Mouse (Mus musculus) testis, adult 2 months (tissue): Measurements from ENCODE around the gene Helq. TPM values are rescaled to one million over a fixed set of nuclear protein-coding genes. Genes with fewer than 3 reads are reported as not detected.

ENCODE experiments used
- H3K27ac ChIP-seq: fragments of 200-500 bp; 2 replicates; pipeline ENCODE4 v1.5.1; 2012; ENCODE audit warnings: low read depth, low read length; ENCODE audit not compliant: control insufficient read depth, insufficient read depth
- H3K27me3 ChIP-seq: fragments of 200-500 bp; 2 replicates; pipeline ENCODE4 v1.6.1; 2012; ENCODE audit warnings: mild to moderate bottlenecking, low read length, moderate library complexity; ENCODE audit not compliant: control insufficient read depth, insufficient read depth
- H3K36me3 ChIP-seq: fragments of 200-500 bp; 2 replicates; pipeline ENCODE4 v1.6.1; 2012; ENCODE audit warnings: mild to moderate bottlenecking, low read length; ENCODE audit not compliant: control insufficient read depth, insufficient read depth
- H3K4me1 ChIP-seq: fragments of 200-500 bp; 2 replicates; pipeline ENCODE4 v1.6.1; 2012; ENCODE audit warnings: low read length; ENCODE audit not compliant: control insufficient read depth, insufficient read depth
- H3K4me3 ChIP-seq: fragments of 200-500 bp; 2 replicates; pipeline ENCODE4 v1.5.1; 2012; ENCODE audit warnings: low read depth, mild to moderate bottlenecking, low read length, moderate library complexity, mixed read lengths; ENCODE audit not compliant: control insufficient read depth
- CTCF ChIP-seq: fragments of 200-500 bp; IDR thresholded peaks from 2 replicates; pipeline ENCODE4 v1.5.1; 2012; ENCODE audit warnings: low read depth, mild to moderate bottlenecking, inconsistent platforms, low read length, moderate library complexity; ENCODE audit not compliant: control insufficient read depth, insufficient read depth, insufficient replicate concordance
- POLR2A ChIP-seq: fragments of 200-500 bp; IDR thresholded peaks from 2 replicates; pipeline ENCODE4 v1.6.1; 2012; ENCODE audit warnings: low read depth, mild to moderate bottlenecking, inconsistent platforms, low read length, moderate library complexity; ENCODE audit not compliant: control insufficient read depth
- polyA plus RNA-seq: library from polyadenylated mRNA; depleted of rRNA; stranded (reverse); fragments of >200 nt; gene quantifications from 2 replicates; pipeline ENCODE4 v1.2.3, GENCODE M21; 2012

The Helq gene
- polyA plus RNA-seq, 1 experiment = 6.1 TPM

DNA sequence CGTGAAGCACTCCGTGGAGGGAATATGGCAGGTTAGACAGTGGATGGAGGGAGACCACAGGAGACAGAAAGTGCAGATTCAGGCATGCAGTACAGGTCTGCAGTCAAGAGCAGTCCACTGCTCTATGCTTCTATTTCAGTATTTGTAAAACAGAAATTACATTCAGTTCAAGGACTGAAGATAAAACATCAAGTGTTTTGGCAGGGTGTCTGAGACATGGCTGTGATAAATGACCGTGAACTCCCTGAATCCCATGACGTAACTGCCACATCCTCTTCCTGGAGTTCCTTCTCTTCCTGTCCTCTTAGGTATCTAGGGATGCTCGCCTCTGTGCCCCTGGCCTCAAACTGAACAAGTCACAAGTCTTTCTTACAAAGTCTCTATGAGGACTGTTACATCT, 21.5 kb downstream of the Helq start:
- no peaks in the 10 kb centered on the region for H3K27me3 ChIP-seq
- H3K36me3 ChIP-seq = peaks cover 7% of the 10 kb centered on the region; the same call in 1 of the 2 replicates
- H3K4me1 ChIP-seq = no peaks in the 10 kb centered on the region
- no peak for TF ChIP-seq POLR2A
- no peak overlapping the region for H3K4me3 ChIP-seq
- H3K27ac ChIP-seq = no peak overlapping the region

DNA sequence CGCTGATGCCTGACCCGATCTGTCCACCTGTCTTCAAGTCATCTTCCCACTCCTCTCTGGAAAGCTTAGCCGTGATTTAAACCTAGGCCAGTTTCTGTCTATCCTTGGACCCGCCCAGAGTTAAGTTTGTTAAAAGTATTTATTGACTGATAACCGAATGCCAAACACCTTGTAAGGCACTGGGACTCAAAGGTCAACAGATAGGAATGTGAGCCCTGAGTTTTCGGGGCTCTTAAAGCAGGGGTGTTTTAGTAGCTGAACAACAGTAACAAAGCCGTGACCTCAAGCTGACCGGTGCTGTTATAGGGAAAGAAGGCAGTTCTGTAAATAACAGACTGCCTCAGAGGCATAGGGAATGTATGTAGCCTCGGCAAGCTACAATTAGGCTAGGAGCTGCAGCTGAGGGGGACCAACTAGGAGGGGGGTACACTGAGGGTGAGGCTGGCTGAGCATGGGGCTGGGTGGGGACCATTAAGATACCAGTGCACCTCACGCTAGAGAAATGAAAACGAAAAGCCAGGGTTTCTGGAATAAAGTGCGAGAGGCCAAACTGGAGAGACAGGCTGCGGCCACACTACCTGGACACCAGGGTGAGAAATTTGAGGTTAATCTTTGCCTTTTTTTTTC, 22.5 kb downstream of the Helq start:
- Histone ChIP-seq H3K27me3 (no peaks in the 10 kb centered on the region), H3K4me1 (no peaks in the 10 kb centered on the region), H3K36me3 (peaks cover 7% of the 10 kb centered on the region; the same call in 1 of the 2 replicates), H3K4me3 (no peak overlapping the region), H3K27ac (no peak overlapping the region)
- TF ChIP-seq POLR2A (no peak), CTCF (no peak)

GRCm38 (mm10) chr5:100771575-100771974, 26.8 kb downstream of the Helq start:
- Histone ChIP-seq H3K27ac (no peak overlapping the region), H3K4me1 (no peaks in the 10 kb centered on the region), H3K27me3 (no peaks in the 10 kb centered on the region), H3K4me3 (no peak overlapping the region), H3K36me3 (peaks cover 4% of the 10 kb centered on the region; the same call in 1 of the 2 replicates)
- TF ChIP-seq CTCF = no peak
- no peak for TF ChIP-seq POLR2A

- no peak overlapping the region for H3K4me3 ChIP-seq
- no peaks in the 10 kb centered on the region for H3K4me1 ChIP-seq
- no peaks in the 10 kb centered on the region for H3K27me3 ChIP-seq
- TF ChIP-seq POLR2A (no peak), CTCF (no peak)
- H3K27ac ChIP-seq = no peak overlapping the region
- H3K36me3 ChIP-seq = peaks cover 2% of the 10 kb centered on the region; the same call in 1 of the 2 replicates
These were observed 32.4 kb downstream of the Helq start for GRCm38 (mm10) chr5:100766026-100766425.

DNA sequence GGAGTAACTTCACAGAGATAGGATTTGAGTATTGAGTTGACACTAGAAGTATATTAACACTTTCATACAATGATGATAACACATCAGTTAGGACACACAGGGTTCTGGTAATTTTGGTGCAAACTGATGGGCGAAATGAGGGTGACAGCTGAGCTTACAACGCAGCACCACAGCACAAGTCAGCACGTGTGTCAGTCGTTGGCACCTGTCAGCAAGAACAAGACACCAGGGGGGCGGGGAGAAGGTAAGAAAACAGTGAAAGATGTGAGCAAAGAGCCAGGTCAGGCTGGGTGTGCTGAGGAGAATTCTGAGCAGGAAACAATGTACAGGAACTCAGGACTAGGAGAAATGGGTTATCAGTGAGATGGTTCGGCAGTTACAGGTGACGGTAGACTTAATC, 36.7 kb downstream of the Helq start:
- Histone ChIP-seq H3K36me3 (peaks cover 2% of the 10 kb centered on the region; the same call in 1 of the 2 replicates), H3K27me3 (no peaks in the 10 kb centered on the region), H3K4me3 (no peak overlapping the region), H3K27ac (no peak overlapping the region), H3K4me1 (no peaks in the 10 kb centered on the region)
- TF ChIP-seq CTCF (no peak), POLR2A (no peak)

- peaks cover 2% of the 10 kb centered on the region; the same call in 1 of the 2 replicates for H3K36me3 ChIP-seq
- TF ChIP-seq POLR2A = no peak
- no peak for TF ChIP-seq CTCF
These were observed 38.2 kb downstream of the Helq start for GRCm38 (mm10) chr5:100760049-100760663.

GRCm38 (mm10) chr5:100758121-100758520, 40.3 kb downstream of the Helq start:
- no peak for TF ChIP-seq CTCF
- TF ChIP-seq POLR2A = no peak
- Histone ChIP-seq H3K4me1 (no peaks in the 10 kb centered on the region), H3K4me3 (no peak overlapping the region), H3K27me3 (no peaks in the 10 kb centered on the region), H3K36me3 (peaks cover 1% of the 10 kb centered on the region; the same call in 1 of the 2 replicates), H3K27ac (no peak overlapping the region)

More at GRCm38 (mm10) chr5:100760049-100760663, 38.2 kb downstream of the Helq start:
- Histone ChIP-seq H3K27ac (no peak overlapping the region), H3K4me3 (no peak overlapping the region), H3K27me3 (no peaks in the 10 kb centered on the region), H3K4me1 (no peaks in the 10 kb centered on the region)

GRCm38 (mm10) chr5:100753407-100753806, 45.0 kb downstream of the Helq start:
- TF ChIP-seq CTCF (no peak), POLR2A (no peak)
- H3K4me1 ChIP-seq = peaks cover 2% of the 10 kb centered on the region; the same call in 1 of the 2 replicates
- no peak overlapping the region for H3K27ac ChIP-seq
- H3K4me3 ChIP-seq = no peak overlapping the region
- H3K27me3 ChIP-seq = no peaks in the 10 kb centered on the region
- H3K36me3 ChIP-seq = no peaks in the 10 kb centered on the region
